Mouse (Mus musculus) lung, embryonic 14.5 days (tissue): ENCODE measurements around the gene Pkm. TPM values are rescaled to one million over a fixed set of nuclear protein-coding genes. Genes with fewer than 3 reads are reported as not detected.

Source experiments
- ATAC-seq: fragments of 200-750 bp; cut with Nextera tagmentation; 2 replicates; pipeline ENCODE4 v1.8.0; 2017; ENCODE audit warnings: mild to moderate bottlenecking, moderate TSS enrichment, moderate library complexity; ENCODE audit not compliant: insufficient read depth
- DNase-seq: peaks from one replicate; pipeline ENCODE4 v3.0.0-alpha.2; 2015
- H3K27ac ChIP-seq: fragments of 300-500 bp; sonication (generic); 2 replicates; pipeline ENCODE4 v1.5.1; 2014; ENCODE audit warnings: low read depth, mild to moderate bottlenecking, moderate library complexity
- H3K27me3 ChIP-seq: fragments of 300-500 bp; sonication (generic); 2 replicates; pipeline ENCODE4 v1.6.1; 2014; ENCODE audit warnings: low read length, control low read depth; ENCODE audit not compliant: insufficient read depth
- H3K36me3 ChIP-seq: fragments of 300-500 bp; sonication (generic); 2 replicates; pipeline ENCODE4 v1.6.1; 2014; ENCODE audit warnings: control low read depth; ENCODE audit not compliant: insufficient read depth
- H3K4me1 ChIP-seq: fragments of 300-500 bp; sonication (generic); 2 replicates; pipeline ENCODE4 v1.6.1; 2014; ENCODE audit warnings: antibody characterized with exemption, control low read depth; ENCODE audit not compliant: insufficient read depth
- H3K4me2 ChIP-seq: fragments of 300-500 bp; sonication (generic); 2 replicates; pipeline ENCODE4 v1.6.1; 2014; ENCODE audit warnings: mild to moderate bottlenecking
- H3K4me3 ChIP-seq: fragments of 300-500 bp; sonication (generic); 2 replicates; pipeline ENCODE4 v1.5.1; 2014; ENCODE audit warnings: low read depth, low read length
- H3K9ac ChIP-seq: fragments of 300-500 bp; sonication (generic); 2 replicates; pipeline ENCODE4 v1.6.1; 2014
- H3K9me3 ChIP-seq: fragments of 300-500 bp; sonication (generic); 2 replicates; pipeline ENCODE4 v1.6.1; 2016; ENCODE audit warnings: low read depth, low read length, control low read depth
- CTCF ChIP-seq: IDR thresholded peaks from 2 replicates; pipeline ENCODE4 v1.5.1; 2016; ENCODE audit warnings: antibody characterized with exemption, low read depth
- WGBS: fragments of 180-500 bp; shearing (Covaris S2); extraction: QIAGEN DNeasy Blood & Tissue Kit; methylation state at CpG from one replicate; pipeline ENCODE4 v1.1.7; 2014; 5-methylcytosine and 5-hydroxymethylcytosine counted together
- polyA plus RNA-seq: library from polyadenylated mRNA; unstranded; fragments of >200 nt; fragmentation: Nextera tagmentation; extraction: Ambion mirVana; gene quantifications from 2 replicates; pipeline ENCODE4 v1.2.1, GENCODE M21; 2014

Pkm gene
- polyA plus RNA-seq, 1 experiment from 2014 or later, result 1,486 TPM

GRCm38 (mm10) chr9:59641320-59641719 is 14.8 kb upstream of the Pkm start:
- H3K27me3 ChIP-seq, result no peaks in the 10 kb centered on the region
- H3K9ac ChIP-seq, result no peak overlapping the region
- no peak for ATAC-seq
- H3K4me1 ChIP-seq, result no peaks in the 10 kb centered on the region
- no peaks in the 10 kb centered on the region for H3K9me3 ChIP-seq
- peaks cover 52% of the 10 kb centered on the region for H3K36me3 ChIP-seq
- TF ChIP-seq CTCF, result no peak
- H3K4me2 ChIP-seq, result no peak overlapping the region
- no peak for DNase-seq
- 84% methylated on average over 2 of the region's 2 CpGs for WGBS
- no peak overlapping the region for H3K4me3 ChIP-seq
- H3K27ac ChIP-seq, result no peak overlapping the region

- H3K9ac ChIP-seq, result no peak overlapping the region
- no peaks in the 10 kb centered on the region for H3K4me1 ChIP-seq
- H3K27me3 ChIP-seq, result no peaks in the 10 kb centered on the region
- ATAC-seq (no peak), DNase-seq (no peak)
- TF ChIP-seq CTCF, result no peak
- H3K27ac ChIP-seq, result no peak overlapping the region
- H3K9me3 ChIP-seq, result no peaks in the 10 kb centered on the region
- no peak overlapping the region for H3K4me3 ChIP-seq
- H3K36me3 ChIP-seq, result peaks cover 36% of the 10 kb centered on the region
- WGBS, result 96% methylated on average over 4 of the region's 4 CpGs
- H3K4me2 ChIP-seq, result no peak overlapping the region
Observed at GRCm38 (mm10) chr9:59649911-59650310, 6.3 kb upstream of the Pkm start.

GRCm38 (mm10) chr9:59653371-59653770 is 2.8 kb upstream of the Pkm start:
- H3K4me3 ChIP-seq, result no peak overlapping the region
- 25% methylated on average over 3 of the region's 3 CpGs for WGBS
- no peak for ATAC-seq

GRCm38 (mm10) chr9:59654450-59654983 is 1.7 kb upstream of the Pkm start:
- Histone ChIP-seq H3K27me3 (no peaks in the 10 kb centered on the region), H3K27ac (no peak overlapping the region), H3K4me2 (no peak overlapping the region), H3K9ac (no peak overlapping the region), H3K4me3 (no peak overlapping the region), H3K9me3 (no peaks in the 10 kb centered on the region), H3K4me1 (peaks cover 11% of the 10 kb centered on the region; the same call in 1 of the 2 replicates), H3K36me3 (peaks cover 26% of the 10 kb centered on the region)
- ATAC-seq (no peak), DNase-seq (no peak)
- TF ChIP-seq CTCF, result no peak
- 84% methylated on average over 2 of the region's 2 CpGs for WGBS

More at GRCm38 (mm10) chr9:59653371-59653770, 2.8 kb upstream of the Pkm start:
- Histone ChIP-seq H3K36me3 (peaks cover 31% of the 10 kb centered on the region), H3K9ac (no peak overlapping the region), H3K27ac (no peak overlapping the region), H3K27me3 (no peaks in the 10 kb centered on the region), H3K4me1 (no peaks in the 10 kb centered on the region), H3K9me3 (no peaks in the 10 kb centered on the region), H3K4me2 (no peak overlapping the region)
- no peak for TF ChIP-seq CTCF
- no peak for DNase-seq

- Histone ChIP-seq H3K9me3 (no peaks in the 10 kb centered on the region), H3K4me3 (peak overlapping the region; percentile 87), H3K4me1 (peaks cover 13% of the 10 kb centered on the region; the same call in 1 of the 2 replicates), H3K27me3 (no peaks in the 10 kb centered on the region), H3K4me2 (peak overlapping the region; percentile 63), H3K36me3 (peaks cover 23% of the 10 kb centered on the region), H3K9ac (peak overlapping the region; percentile 90), H3K27ac (peak overlapping the region; percentile 98)
- DNase-seq (peak; percentile 90), ATAC-seq (peak; percentile 16)
- peak; percentile 71 for TF ChIP-seq CTCF
- under 1% methylated on average over 65 of the region's 65 CpGs for WGBS
Observed at GRCm38 (mm10) chr9:59656635-59657617, 758 bp downstream of the Pkm start.

GRCm38 (mm10) chr9:59658146-59658545 is 2.0 kb downstream of the Pkm start:
- Histone ChIP-seq H3K27ac (peak overlapping the region; percentile 98), H3K27me3 (no peaks in the 10 kb centered on the region), H3K4me1 (peaks cover 13% of the 10 kb centered on the region; the same call in 1 of the 2 replicates), H3K4me2 (peak overlapping the region; percentile 63), H3K36me3 (peaks cover 33% of the 10 kb centered on the region), H3K9me3 (no peaks in the 10 kb centered on the region), H3K9ac (peak overlapping the region; percentile 90), H3K4me3 (peak overlapping the region; percentile 87)
- TF ChIP-seq CTCF, result no peak
- 2% methylated on average over 4 of the region's 4 CpGs for WGBS
- DNase-seq (no peak), ATAC-seq (no peak)
